Mouse (Mus musculus): ENCODE measurements around the gene Tns2. TPM values are rescaled to one million over a fixed set of nuclear protein-coding genes. Genes with fewer than 3 reads are reported as not detected.

The Tns2 gene
- polyA plus RNA-seq, 1 experiment from 2014 or later = 25.0 TPM

GRCm38 (mm10) chr15:102165468-102166100 lies 65.4 kb downstream of the Tns2 start:
- H3K4me2 ChIP-seq = no peak overlapping the region
- 54% methylated on average over 6 of the region's 6 CpGs for WGBS (ENCODE audit: insufficient replicate concordance)
- no peaks in the 10 kb centered on the region for H3K27me3 ChIP-seq (ENCODE audit: control insufficient read depth, insufficient read depth, low read length)
- no peaks in the 10 kb centered on the region for H3K9me3 ChIP-seq (replicated peaks; ENCODE audit: control insufficient read depth, low read length)
- no peaks in the 10 kb centered on the region for H3K36me3 ChIP-seq (ENCODE audit: control insufficient read depth, insufficient read depth, low read length)
- no peak overlapping the region for H3K9ac ChIP-seq (ENCODE audit: low read depth, low read length)
- ATAC-seq (replicated peaks; ENCODE audit: insufficient number of reproducible peaks, low FRiP score, low TSS enrichment) = no peak
- H3K4me3 ChIP-seq (ENCODE audit: low read depth, low read length) = no peak overlapping the region
- no peak overlapping the region for H3K27ac ChIP-seq (ENCODE audit: low read depth, low read length)
- H3K4me1 ChIP-seq (ENCODE audit: control insufficient read depth, insufficient read depth, low read length) = peaks cover 7% of the 10 kb centered on the region; the same call in 1 of the 2 replicates

Other genes starting within 250 kb of the Tns2 start
- gene Krt1, start 249.6 kb upstream of the Tns2 start, polyA plus RNA-seq (2014; fragmentation: Nextera tagmentation; extraction: Ambion mirVana) = 0.31 and 0.87 TPM in 2 replicates
- gene Krt77, start 230.7 kb upstream of the Tns2 start, polyA plus RNA-seq (2014; fragmentation: Nextera tagmentation; extraction: Ambion mirVana) = not detected in 2 replicates
- not detected in 2 replicates for gene Krt76, start 207.5 kb upstream of the Tns2 start, polyA plus RNA-seq (2014; fragmentation: Nextera tagmentation; extraction: Ambion mirVana)
- 0.07 TPM in 1 of 2 replicates, not detected in the other for gene Krt4, start 175.7 kb upstream of the Tns2 start, polyA plus RNA-seq (2014; fragmentation: Nextera tagmentation; extraction: Ambion mirVana)
- 1.2 and 1.7 TPM in 2 replicates for gene Krt79, start 160.1 kb upstream of the Tns2 start, polyA plus RNA-seq (2014; fragmentation: Nextera tagmentation; extraction: Ambion mirVana)
- not detected in 2 replicates for gene Krt78, start 146.1 kb upstream of the Tns2 start, polyA plus RNA-seq (2014; fragmentation: Nextera tagmentation; extraction: Ambion mirVana)
- gene Krt8, start 95.9 kb upstream of the Tns2 start, polyA plus RNA-seq (2014; fragmentation: Nextera tagmentation; extraction: Ambion mirVana) = 30.4 and 36.8 TPM in 2 replicates
- 39.3 and 41.9 TPM in 2 replicates for gene Krt18, start 72.2 kb upstream of the Tns2 start, polyA plus RNA-seq (2014; fragmentation: Nextera tagmentation; extraction: Ambion mirVana)
- 71.6 and 83.5 TPM in 2 replicates for gene Eif4b, start 26.6 kb upstream of the Tns2 start, polyA plus RNA-seq (2014; fragmentation: Nextera tagmentation; extraction: Ambion mirVana)
- gene Spryd3, start 35.8 kb downstream of the Tns2 start, polyA plus RNA-seq (2014; fragmentation: Nextera tagmentation; extraction: Ambion mirVana) = 11.1 and 14.6 TPM in 2 replicates
- gene Igfbp6, start 43.9 kb downstream of the Tns2 start, polyA plus RNA-seq (2014; fragmentation: Nextera tagmentation; extraction: Ambion mirVana) = 0.70 and 1.1 TPM in 2 replicates
- gene Soat2, start 50.1 kb downstream of the Tns2 start, polyA plus RNA-seq (2014; fragmentation: Nextera tagmentation; extraction: Ambion mirVana) = 0.76 and 2.3 TPM in 2 replicates
- gene Zfp740, start 102.8 kb downstream of the Tns2 start, polyA plus RNA-seq (2014; fragmentation: Nextera tagmentation; extraction: Ambion mirVana) = 25.8 and 31.2 TPM in 2 replicates
- 31.3 and 33.4 TPM in 2 replicates for gene Csad, start 104.3 kb downstream of the Tns2 start, polyA plus RNA-seq (2014; fragmentation: Nextera tagmentation; extraction: Ambion mirVana)
- 0.94 and 1.2 TPM in 2 replicates for gene Itgb7, start 131.5 kb downstream of the Tns2 start, polyA plus RNA-seq (2014; fragmentation: Nextera tagmentation; extraction: Ambion mirVana)
- gene Rarg, start 157.1 kb downstream of the Tns2 start, polyA plus RNA-seq (2014; fragmentation: Nextera tagmentation; extraction: Ambion mirVana) = 11.2 and 13.4 TPM in 2 replicates
- gene Gm9918, start 170.2 kb downstream of the Tns2 start, polyA plus RNA-seq (2014; fragmentation: Nextera tagmentation; extraction: Ambion mirVana) = 0.07 TPM in 1 of 2 replicates, not detected in the other
- 44.4 and 45.3 TPM in 2 replicates for gene Mfsd5, start 179.0 kb downstream of the Tns2 start, polyA plus RNA-seq (2014; fragmentation: Nextera tagmentation; extraction: Ambion mirVana)
- gene Espl1, start 195.9 kb downstream of the Tns2 start, polyA plus RNA-seq (2014; fragmentation: Nextera tagmentation; extraction: Ambion mirVana) = 20.0 and 23.8 TPM in 2 replicates
- gene Pfdn5, start 225.7 kb downstream of the Tns2 start, polyA plus RNA-seq (2014; fragmentation: Nextera tagmentation; extraction: Ambion mirVana) = 307 and 350 TPM in 2 replicates
- gene Myg1, start 231.3 kb downstream of the Tns2 start, polyA plus RNA-seq (2014; fragmentation: Nextera tagmentation; extraction: Ambion mirVana) = 72.7 and 77.8 TPM in 2 replicates